Mouse (Mus musculus) ES-E14 (cell line): ENCODE data around the gene Cend1.

Experiments used
- CHD2 ChIP-seq: IDR thresholded peaks from 2 replicates; pipeline ENCODE4 v1.6.1; 2014; ENCODE audit warnings: mild to moderate bottlenecking, low read depth, low read length, inconsistent platforms
- ZNF384 ChIP-seq: IDR thresholded peaks from 2 replicates; pipeline ENCODE4 v1.6.1; 2012; ENCODE audit warnings: low read depth, low read length, inconsistent platforms

- TF ChIP-seq ZNF384 (no peak), CHD2 (no peak)
Measured at GRCm38 (mm10) chr7:141472763-141473162, 43.5 kb upstream of the Cend1 start.
